Mouse (Mus musculus) neutrophil, adult 5-6 weeks (primary cell): ENCODE measurements around the gene Lgalsl. TPM values are rescaled to one million over a fixed set of nuclear protein-coding genes. Genes with fewer than 3 reads are reported as not detected.

Source experiments
- ATAC-seq: fragments of 151-379, 151-347 bp; 2 replicates; pipeline ENCODE4 v1.8.0; 2017; ENCODE audit warnings: mild to moderate bottlenecking, moderate TSS enrichment; ENCODE audit not compliant: insufficient number of reproducible peaks, poor library complexity, low FRiP score, severe bottlenecking; ENCODE audit errors: extremely low read depth
- total RNA-seq: library from RNA; stranded (forward); fragments of 200-1000 nt; gene quantifications from 2 replicates; pipeline ENCODE4 v1.2.3, GENCODE M21; 2017

Gene Lgalsl
- total RNA-seq, 1 experiment from 2014 or later, result 2.6 TPM

GRCm38 (mm10) chr11:20829993-20830685, 717 bp downstream of the Lgalsl start:
- ATAC-seq, result no peak

DNA sequence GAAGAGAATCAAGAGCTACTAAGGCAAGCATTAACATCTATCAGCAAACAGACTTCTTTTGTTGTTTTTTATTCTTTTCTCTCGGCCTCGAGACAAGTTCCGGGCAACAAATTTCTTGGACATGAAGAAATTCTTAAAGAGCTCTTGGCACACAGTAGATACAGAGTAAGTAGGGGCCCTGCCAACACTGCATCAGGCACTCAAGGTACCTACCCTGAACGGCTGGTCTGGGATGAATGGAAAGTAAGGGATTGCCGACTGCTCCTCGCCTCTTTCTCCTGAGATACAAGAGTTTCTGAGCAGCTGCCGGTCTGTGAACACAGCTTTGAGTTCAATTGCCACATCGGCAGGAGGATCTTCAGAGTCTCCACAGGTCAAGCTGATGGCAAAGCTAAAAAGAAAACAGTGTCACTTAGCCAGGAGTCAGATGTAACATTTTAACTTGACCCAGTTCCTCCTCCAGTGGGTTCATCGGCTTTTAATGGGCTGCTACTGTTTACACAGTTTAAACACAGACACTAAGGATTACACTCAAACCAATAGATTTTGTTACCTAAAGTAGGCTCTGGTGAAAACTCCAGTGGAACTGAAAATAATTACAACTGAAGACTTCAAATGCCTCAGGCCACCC, 1.7 kb downstream of the Lgalsl start:
- no peak for ATAC-seq

DNA sequence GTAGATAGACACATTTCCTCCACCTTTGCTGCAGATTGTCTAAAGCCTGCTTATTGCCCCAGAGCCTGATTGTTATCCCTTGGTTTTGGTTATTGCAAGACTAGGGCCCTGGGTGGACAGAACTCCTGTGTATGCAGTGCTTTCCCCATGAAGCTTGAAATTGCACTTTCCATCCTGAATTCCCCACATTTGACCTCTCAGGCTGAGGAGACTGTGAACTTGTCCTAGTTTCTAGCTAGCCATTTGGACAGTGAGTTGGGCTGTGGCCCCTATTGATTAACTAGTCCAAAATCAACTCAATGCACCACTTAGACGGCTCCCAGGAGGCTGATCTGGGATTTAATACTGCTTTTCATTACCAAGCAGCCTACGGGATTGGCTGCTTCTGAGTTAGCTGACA, 6.9 kb downstream of the Lgalsl start:
- ATAC-seq, result no peak

DNA sequence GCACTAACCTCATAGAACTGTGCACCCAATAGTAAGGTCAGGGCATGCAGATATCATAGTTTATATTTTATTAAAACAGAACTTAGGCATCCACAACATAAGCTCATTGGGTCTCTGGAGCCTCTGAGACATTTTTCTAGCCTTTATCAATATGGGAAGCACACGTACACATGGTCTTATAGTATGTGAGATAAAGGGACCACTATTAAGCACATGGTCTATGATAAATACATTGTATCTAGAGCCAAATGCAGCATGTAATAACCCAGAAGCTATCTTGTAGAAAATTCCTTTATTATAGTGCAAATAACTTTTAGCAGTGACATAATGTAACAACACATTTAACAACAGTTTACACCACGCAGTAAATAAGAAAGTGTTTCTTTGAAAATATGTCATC, 7.6 kb downstream of the Lgalsl start:
- no peak for ATAC-seq

GRCm38 (mm10) chr11:20821351-20821750, 9.5 kb downstream of the Lgalsl start:
- no peak for ATAC-seq

DNA sequence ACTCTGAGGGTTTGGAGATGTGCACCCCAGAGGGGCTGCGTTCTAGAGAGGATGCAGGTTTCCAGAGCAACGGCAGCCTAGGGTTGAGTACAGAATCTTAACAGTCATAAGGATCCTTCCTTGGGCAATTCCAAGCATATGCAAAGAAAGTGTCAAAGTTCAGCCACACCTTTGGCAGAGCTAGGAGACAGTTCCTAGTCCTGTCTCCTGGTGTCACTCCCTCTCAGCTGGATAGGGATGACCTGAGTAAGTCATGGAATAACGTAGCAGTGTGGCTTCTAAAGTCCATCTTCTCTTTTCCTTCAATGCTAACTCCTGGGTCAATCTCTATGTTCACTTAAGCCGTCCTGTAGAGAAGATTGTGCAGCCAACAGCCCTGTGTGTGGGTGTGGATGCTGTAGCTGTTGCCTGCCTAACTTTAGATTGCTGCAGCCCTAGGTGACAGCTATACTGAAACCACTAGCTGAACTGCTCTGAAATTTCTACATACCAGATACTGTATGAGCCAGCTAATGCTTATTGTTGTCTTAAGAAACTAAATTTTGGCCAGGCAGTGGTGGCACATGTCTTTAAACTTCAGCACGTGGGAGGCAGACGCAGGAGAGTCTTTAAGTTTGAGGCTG, 16.8 kb downstream of the Lgalsl start:
- ATAC-seq, result no peak

DNA sequence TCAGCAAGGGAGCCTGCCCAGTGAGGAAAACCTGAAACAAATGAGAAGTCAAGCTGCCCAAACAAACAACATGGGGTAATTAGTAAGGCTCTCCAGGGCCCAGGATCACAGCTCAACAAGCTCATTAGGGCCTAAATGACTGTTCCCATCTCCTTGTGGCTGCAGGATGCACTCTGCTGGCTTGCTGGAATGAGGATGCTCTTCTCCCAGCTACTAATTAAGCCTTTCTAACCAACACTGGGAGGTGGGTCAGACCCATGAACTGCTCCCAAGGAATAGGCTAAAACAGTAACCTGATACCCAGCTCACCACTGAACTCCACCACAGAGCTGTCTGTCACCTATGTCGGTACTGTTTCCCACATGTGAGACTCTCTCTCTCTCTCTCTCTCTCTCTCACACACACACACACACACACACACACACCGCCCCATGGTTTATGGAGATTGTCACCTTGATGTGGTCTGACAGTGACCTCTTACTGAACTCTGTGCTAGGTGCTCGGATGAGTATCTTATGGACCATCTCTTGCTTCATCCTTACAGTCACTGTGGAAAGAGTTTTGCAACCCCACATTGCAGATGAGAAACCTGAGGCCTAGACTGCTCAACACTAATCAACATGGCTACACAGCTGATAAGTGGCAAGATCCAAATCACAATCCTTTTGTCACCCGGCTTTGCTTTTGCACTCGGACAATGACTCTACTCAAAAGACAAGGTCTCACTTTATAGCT, 18.5 kb downstream of the Lgalsl start:
- no peak for ATAC-seq

GRCm38 (mm10) chr11:20806659-20807058, 24.2 kb downstream of the Lgalsl start:
- ATAC-seq, result no peak

DNA sequence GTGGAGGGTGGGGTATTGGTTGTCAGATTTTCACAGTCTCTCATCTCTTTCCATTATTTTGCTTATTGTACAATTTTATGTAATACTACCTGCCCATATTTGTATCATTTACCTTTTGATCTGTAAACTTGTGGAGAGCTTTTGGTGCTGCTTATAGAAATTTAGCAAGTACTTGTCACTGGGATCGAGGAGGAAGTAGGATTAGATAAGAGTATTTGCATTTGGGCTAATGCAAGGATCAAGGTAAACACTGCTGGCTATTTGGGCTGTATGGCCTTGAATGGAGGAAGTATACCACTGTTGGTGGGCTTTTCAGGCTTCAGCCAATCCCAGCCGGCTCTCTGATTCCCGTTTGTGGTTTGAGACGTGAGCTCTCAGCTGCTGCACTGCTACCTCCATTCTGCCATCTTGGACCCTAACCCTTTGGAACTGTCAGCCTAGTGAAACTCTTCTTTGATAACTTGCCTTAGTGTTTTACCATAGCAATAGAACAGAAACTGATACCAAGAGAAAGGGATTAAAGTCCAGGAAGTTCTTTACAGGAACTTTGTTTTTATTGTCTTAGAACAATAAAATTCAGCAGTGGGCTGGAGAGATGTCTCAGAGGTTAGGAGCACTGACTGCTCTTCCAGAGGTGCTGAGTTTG, 25.1 kb downstream of the Lgalsl start:
- ATAC-seq, result no peak

DNA sequence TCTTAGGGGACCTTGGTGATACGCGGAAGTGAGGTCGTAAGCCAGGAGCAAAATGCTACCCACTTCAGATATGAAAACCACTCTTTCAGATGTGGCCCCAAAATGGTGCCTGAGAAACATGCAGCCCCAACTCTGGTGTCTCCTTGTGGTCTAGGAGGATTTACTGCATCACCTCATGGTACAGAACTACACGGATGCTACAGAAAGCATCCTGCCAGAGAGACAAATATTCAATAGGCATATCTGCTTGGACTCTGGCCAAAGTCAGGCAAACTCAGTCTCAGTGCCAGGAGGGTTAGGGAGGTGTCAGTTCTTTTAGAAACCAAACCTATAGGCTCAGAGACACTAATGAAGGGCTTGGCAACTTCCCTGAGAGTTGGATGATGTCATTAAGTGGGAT, 26.4 kb downstream of the Lgalsl start:
- ATAC-seq, result no peak

GRCm38 (mm10) chr11:20800277-20801092, 30.4 kb downstream of the Lgalsl start:
- no peak for ATAC-seq

DNA sequence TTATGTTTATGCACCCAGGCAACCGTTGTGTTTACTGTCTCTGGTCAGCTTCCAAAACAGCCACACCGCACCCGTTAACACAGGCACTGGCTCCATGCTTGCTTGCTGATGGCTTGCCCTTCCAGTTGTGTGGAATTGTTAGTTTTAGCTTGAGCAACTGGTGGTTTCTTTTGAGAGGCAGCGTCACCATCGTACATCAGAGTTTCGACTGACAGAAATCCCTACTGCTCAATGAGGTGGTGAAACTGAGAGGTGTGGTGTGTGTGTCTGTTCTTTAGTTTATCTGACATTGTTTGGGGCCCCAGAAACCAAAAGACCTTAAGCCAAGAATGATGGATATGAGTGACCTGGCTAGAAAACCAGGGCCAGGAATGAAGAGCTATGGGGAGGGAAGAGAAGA, 33.0 kb downstream of the Lgalsl start:
- ATAC-seq, result no peak

DNA sequence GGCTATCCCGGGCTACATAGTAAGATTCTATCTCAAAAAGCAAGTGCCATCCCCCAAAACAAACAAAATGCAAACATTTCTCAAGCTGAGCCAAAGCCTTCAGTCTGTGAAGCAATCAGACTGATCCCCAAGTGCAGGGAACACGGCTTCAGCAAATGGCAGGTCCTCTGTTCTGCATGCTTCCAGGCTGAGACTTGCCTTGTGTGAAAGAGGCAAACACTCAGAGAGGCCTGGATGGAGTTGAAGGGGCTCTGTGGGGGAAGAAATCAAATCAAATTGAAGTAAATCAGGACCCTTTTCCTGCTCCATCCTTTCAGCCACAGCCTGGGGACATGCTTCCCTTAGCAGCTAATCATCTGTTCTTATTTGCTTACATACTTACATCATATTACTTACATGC, 35.4 kb downstream of the Lgalsl start:
- ATAC-seq, result no peak

- no peak for ATAC-seq
Observed at GRCm38 (mm10) chr11:20794913-20795254, 36.0 kb downstream of the Lgalsl start.

- peak; percentile 75; the same call in 1 of the 2 replicates for ATAC-seq
Observed at GRCm38 (mm10) chr11:20794196-20794912, 36.5 kb downstream of the Lgalsl start.

GRCm38 (mm10) chr11:20793676-20794075, 37.2 kb downstream of the Lgalsl start:
- ATAC-seq, result no peak

- no peak for ATAC-seq
Observed at GRCm38 (mm10) chr11:20792667-20793066, 38.2 kb downstream of the Lgalsl start.

GRCm38 (mm10) chr11:20791334-20791733, 39.5 kb downstream of the Lgalsl start:
- ATAC-seq, result no peak
